Mouse (Mus musculus) midbrain, embryonic 13.5 days (tissue): ENCODE data around the gene Zfp592. TPM values are rescaled to one million over a fixed set of nuclear protein-coding genes. Genes with fewer than 3 reads are reported as not detected.

ENCODE experiments used
- ATAC-seq: fragments of 200-750 bp; cut with Nextera tagmentation; 2 replicates; pipeline ENCODE4 v1.8.0; 2017; ENCODE audit warnings: mild to moderate bottlenecking, moderate TSS enrichment, moderate library complexity
- H3K27ac ChIP-seq: fragments of 300-500 bp; sonication (generic); 2 replicates; pipeline ENCODE4 v1.5.1; 2015; ENCODE audit warnings: inconsistent platforms, mild to moderate bottlenecking, moderate library complexity
- H3K27me3 ChIP-seq: fragments of 300-500 bp; sonication (generic); 2 replicates; pipeline ENCODE4 v1.6.1; 2015; ENCODE audit warnings: mild to moderate bottlenecking, inconsistent platforms
- H3K36me3 ChIP-seq: fragments of 300-500 bp; sonication (generic); 2 replicates; pipeline ENCODE4 v1.6.1; 2015; ENCODE audit warnings: mild to moderate bottlenecking, inconsistent platforms
- H3K4me1 ChIP-seq: fragments of 300-500 bp; sonication (generic); replicated peaks from 2 replicates; pipeline ENCODE4 v1.6.1; 2015; ENCODE audit warnings: inconsistent platforms
- H3K4me2 ChIP-seq: fragments of 300-500 bp; sonication (generic); replicated peaks from 2 replicates; pipeline ENCODE4 v1.6.1; 2015; ENCODE audit warnings: moderate library complexity, mild to moderate bottlenecking, inconsistent platforms
- H3K4me3 ChIP-seq: fragments of 300-500 bp; sonication (generic); replicated peaks from 2 replicates; pipeline ENCODE4 v1.5.1; 2015; ENCODE audit warnings: mild to moderate bottlenecking, inconsistent platforms
- H3K9ac ChIP-seq: fragments of 300-500 bp; sonication (generic); replicated peaks from 2 replicates; pipeline ENCODE4 v1.6.1; 2015; ENCODE audit warnings: mild to moderate bottlenecking, inconsistent platforms
- H3K9me3 ChIP-seq: fragments of 300-500 bp; sonication (generic); 2 replicates; pipeline ENCODE4 v1.6.1; 2016; ENCODE audit warnings: mild to moderate bottlenecking, inconsistent platforms
- WGBS: fragments of 180-500 bp; shearing (Covaris S2); methylation state at CpG from one replicate; pipeline ENCODE4 v1.1.7; 2015; 5-methylcytosine and 5-hydroxymethylcytosine counted together
- polyA plus RNA-seq: library from polyadenylated mRNA; unstranded; fragments of >200 nt; fragmentation: Nextera tagmentation; extraction: Ambion mirVana; gene quantifications from 2 replicates; pipeline ENCODE4 v1.2.1, GENCODE M21; 2015

Gene Zfp592
- 7.4 and 8.8 TPM in 2 replicates for polyA plus RNA-seq

GRCm38 (mm10) chr7:80992980-80993833 lies at the start of gene Zfp592:
TSS of gene Zfp592 (plus strand) at chr7:80993681.
- peak within 1 kb of the TSS; percentile 91 for H3K4me3 ChIP-seq
- peak; percentile 94 for ATAC-seq
- peak within 1 kb of the TSS; percentile 98 for H3K27ac ChIP-seq
- no peaks in the 10 kb centered on the region for H3K36me3 ChIP-seq
- WGBS, result under 1% methylated on average over 50 of the region's 102 CpGs
- no peaks in the 10 kb centered on the region for H3K9me3 ChIP-seq
- H3K4me1 ChIP-seq, result peaks cover 49% of the 10 kb centered on the region
- no peaks in the 10 kb centered on the region for H3K27me3 ChIP-seq
- peak within 1 kb of the TSS; percentile 80 for H3K4me2 ChIP-seq
- peak within 1 kb of the TSS; percentile 97 for H3K9ac ChIP-seq

GRCm38 (mm10) chr7:80947445-80948350 lies 45.8 kb upstream of the Zfp592 start, which contains the start of gene Sec11a:
TSS of gene Sec11a (minus strand) at chr7:80947780.
- H3K4me3 ChIP-seq, result peak within 1 kb of the TSS; percentile 90
- 0 out of 2 replicates have a peak, but pooled peaks cover 9% of the 10 kb centered on the region for H3K27me3 ChIP-seq
- peaks cover 10% of the 10 kb centered on the region for H3K36me3 ChIP-seq
- ATAC-seq, result peak; percentile 100
- WGBS, result 2% methylated on average over 44 of the region's 44 CpGs
- H3K4me1 ChIP-seq, result peaks cover 20% of the 10 kb centered on the region
- H3K4me2 ChIP-seq, result peak within 1 kb of the TSS; percentile 94
- H3K9ac ChIP-seq, result peak within 1 kb of the TSS; percentile 91
- H3K9me3 ChIP-seq, result no peaks in the 10 kb centered on the region
- peak within 1 kb of the TSS; percentile 96 for H3K27ac ChIP-seq

- ATAC-seq, result no peak
- Histone ChIP-seq H3K9me3 (no peaks in the 10 kb centered on the region), H3K9ac (no peak overlapping the region), H3K36me3 (no peaks in the 10 kb centered on the region), H3K27ac (no peak overlapping the region), H3K4me2 (no peak overlapping the region), H3K4me3 (no peak overlapping the region), H3K4me1 (peaks cover 4% of the 10 kb centered on the region), H3K27me3 (0 out of 2 replicates have a peak, but pooled peaks cover 9% of the 10 kb centered on the region)
- WGBS, result 89% methylated on average over 4 of the region's 4 CpGs
Measured at GRCm38 (mm10) chr7:80951461-80951860, 42.0 kb upstream of the Zfp592 start.

- Histone ChIP-seq H3K4me3 (no peak overlapping the region), H3K9ac (no peak overlapping the region), H3K9me3 (no peaks in the 10 kb centered on the region), H3K27me3 (0 out of 2 replicates have a peak, but pooled peaks cover 9% of the 10 kb centered on the region), H3K27ac (no peak overlapping the region), H3K4me2 (no peak overlapping the region), H3K4me1 (no peaks in the 10 kb centered on the region), H3K36me3 (no peaks in the 10 kb centered on the region)
- ATAC-seq, result no peak
- WGBS, result 66% methylated on average over 3 of the region's 3 CpGs
Measured at GRCm38 (mm10) chr7:80952140-80952539, 41.3 kb upstream of the Zfp592 start.

GRCm38 (mm10) chr7:80954251-80954650 lies 39.2 kb upstream of the Zfp592 start:
- WGBS, result 79% methylated on average over 2 of the region's 2 CpGs
- Histone ChIP-seq H3K4me2 (no peak overlapping the region), H3K9me3 (no peaks in the 10 kb centered on the region), H3K4me1 (no peaks in the 10 kb centered on the region), H3K27me3 (0 out of 2 replicates have a peak, but pooled peaks cover 9% of the 10 kb centered on the region), H3K27ac (no peak overlapping the region), H3K9ac (no peak overlapping the region), H3K4me3 (no peak overlapping the region), H3K36me3 (no peaks in the 10 kb centered on the region)
- ATAC-seq, result no peak

- H3K4me3 ChIP-seq, result no peak overlapping the region
- H3K36me3 ChIP-seq, result no peaks in the 10 kb centered on the region
- 88% methylated on average over 2 of the region's 2 CpGs for WGBS
- H3K27me3 ChIP-seq, result 0 out of 2 replicates have a peak, but pooled peaks cover 3% of the 10 kb centered on the region
- H3K9ac ChIP-seq, result no peak overlapping the region
- H3K4me2 ChIP-seq, result no peak overlapping the region
- ATAC-seq, result no peak
- no peak overlapping the region for H3K27ac ChIP-seq
- no peaks in the 10 kb centered on the region for H3K4me1 ChIP-seq
- H3K9me3 ChIP-seq, result no peaks in the 10 kb centered on the region
Measured at GRCm38 (mm10) chr7:80956891-80957290, 36.6 kb upstream of the Zfp592 start.

GRCm38 (mm10) chr7:80959003-80959402 lies 34.5 kb upstream of the Zfp592 start:
- no peaks in the 10 kb centered on the region for H3K4me1 ChIP-seq
- H3K9me3 ChIP-seq, result no peaks in the 10 kb centered on the region
- no peak overlapping the region for H3K27ac ChIP-seq
- no peaks in the 10 kb centered on the region for H3K27me3 ChIP-seq
- H3K9ac ChIP-seq, result no peak overlapping the region
- ATAC-seq, result no peak
- H3K4me3 ChIP-seq, result no peak overlapping the region
- no peak overlapping the region for H3K4me2 ChIP-seq
- WGBS, result 93% methylated on average over 3 of the region's 3 CpGs
- H3K36me3 ChIP-seq, result no peaks in the 10 kb centered on the region

GRCm38 (mm10) chr7:80962799-80963198 lies 30.7 kb upstream of the Zfp592 start:
- Histone ChIP-seq H3K4me1 (no peaks in the 10 kb centered on the region), H3K9me3 (no peaks in the 10 kb centered on the region; the same call in 1 of the 2 replicates), H3K27me3 (no peaks in the 10 kb centered on the region), H3K4me2 (no peak overlapping the region), H3K27ac (no peak overlapping the region), H3K36me3 (no peaks in the 10 kb centered on the region), H3K9ac (no peak overlapping the region), H3K4me3 (no peak overlapping the region)
- WGBS, result 44% methylated on average over 6 of the region's 6 CpGs
- no peak for ATAC-seq

GRCm38 (mm10) chr7:80970913-80971312 lies 22.6 kb upstream of the Zfp592 start:
- Histone ChIP-seq H3K4me3 (no peak overlapping the region), H3K9me3 (no peaks in the 10 kb centered on the region; the same call in 1 of the 2 replicates), H3K4me1 (no peaks in the 10 kb centered on the region), H3K36me3 (no peaks in the 10 kb centered on the region), H3K27me3 (no peaks in the 10 kb centered on the region), H3K4me2 (no peak overlapping the region), H3K27ac (no peak overlapping the region), H3K9ac (no peak overlapping the region)
- 75% methylated on average over 3 of the region's 3 CpGs for WGBS
- no peak for ATAC-seq

GRCm38 (mm10) chr7:80971419-80971818 lies 22.1 kb upstream of the Zfp592 start:
- no peak for ATAC-seq
- WGBS, result 77% methylated on average over 2 of the region's 2 CpGs
- H3K4me3 ChIP-seq, result no peak overlapping the region

GRCm38 (mm10) chr7:80972082-80972481 lies 21.4 kb upstream of the Zfp592 start:
- H3K9me3 ChIP-seq, result no peaks in the 10 kb centered on the region
- H3K27ac ChIP-seq, result no peak overlapping the region
- H3K4me2 ChIP-seq, result no peak overlapping the region
- WGBS, result 89% methylated on average over 5 of the region's 5 CpGs
- no peak overlapping the region for H3K4me3 ChIP-seq
- no peaks in the 10 kb centered on the region for H3K4me1 ChIP-seq
- H3K27me3 ChIP-seq, result no peaks in the 10 kb centered on the region
- no peaks in the 10 kb centered on the region for H3K36me3 ChIP-seq
- no peak for ATAC-seq
- H3K9ac ChIP-seq, result no peak overlapping the region

More at GRCm38 (mm10) chr7:80971419-80971818, 22.1 kb upstream of the Zfp592 start:
- Histone ChIP-seq H3K9ac (no peak overlapping the region), H3K9me3 (no peaks in the 10 kb centered on the region; the same call in 1 of the 2 replicates), H3K4me1 (no peaks in the 10 kb centered on the region), H3K36me3 (no peaks in the 10 kb centered on the region), H3K4me2 (no peak overlapping the region), H3K27ac (no peak overlapping the region), H3K27me3 (no peaks in the 10 kb centered on the region)
